Mouse (Mus musculus): ENCODE results near the gene Gm16368.
"Not testable (repeated sequence)": the region's sequence is repeated elsewhere in the genome, so short reads cannot be mapped to it uniquely, and the experiment has no call there.

Gm16368 gene

DNA sequence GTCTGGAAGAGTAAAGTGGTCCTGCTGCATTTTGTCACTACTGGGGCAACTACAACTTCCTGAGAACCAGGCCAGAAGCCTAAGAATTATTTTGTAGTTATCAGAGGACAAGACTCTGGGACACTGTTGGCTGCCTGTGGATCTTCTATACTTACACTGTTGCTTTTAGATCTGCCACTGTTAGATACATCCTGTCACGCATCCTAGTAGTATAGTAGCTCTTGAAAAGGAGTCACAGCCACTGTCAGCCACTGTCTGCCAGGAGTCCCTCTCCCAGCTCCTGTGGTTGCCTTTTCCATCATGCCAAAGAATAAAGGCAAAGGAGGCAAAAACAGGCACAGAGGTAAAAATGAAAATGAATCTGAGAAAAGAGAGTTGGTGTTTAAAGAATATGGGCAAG, at the start of gene Gm16368:
TSS of gene Gm16368 (plus strand) at position 301 of the 400 bp plus-strand sequence.
- DNase-seq (ENCODE audit: low read depth in 1 of 2, low spot score in 2 of 2): not testable (repeated sequence)

DNA sequence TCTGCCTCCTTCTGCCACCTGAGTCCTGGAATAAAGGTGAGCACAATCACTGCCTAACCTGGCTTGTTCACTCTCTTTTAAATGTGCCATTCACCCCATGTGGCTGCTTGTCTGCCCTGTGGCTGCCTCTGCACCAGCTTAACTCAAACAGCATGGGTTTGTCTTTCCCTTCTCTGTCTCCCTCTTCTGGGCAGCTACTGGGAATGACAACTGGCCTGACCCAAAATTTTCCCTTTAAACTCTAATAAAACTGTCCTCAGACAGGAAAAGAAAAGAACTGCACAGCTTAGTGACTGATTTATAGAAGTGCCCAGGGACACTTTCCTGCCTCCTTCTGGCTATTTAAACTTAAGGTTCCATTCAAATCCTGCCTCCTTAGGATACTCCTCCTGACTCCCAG, 44.4 kb upstream of the Gm16368 start:
- DNase-seq (ENCODE audit: low read depth in 1 of 2, low spot score in 2 of 2): not testable (repeated sequence)

DNA sequence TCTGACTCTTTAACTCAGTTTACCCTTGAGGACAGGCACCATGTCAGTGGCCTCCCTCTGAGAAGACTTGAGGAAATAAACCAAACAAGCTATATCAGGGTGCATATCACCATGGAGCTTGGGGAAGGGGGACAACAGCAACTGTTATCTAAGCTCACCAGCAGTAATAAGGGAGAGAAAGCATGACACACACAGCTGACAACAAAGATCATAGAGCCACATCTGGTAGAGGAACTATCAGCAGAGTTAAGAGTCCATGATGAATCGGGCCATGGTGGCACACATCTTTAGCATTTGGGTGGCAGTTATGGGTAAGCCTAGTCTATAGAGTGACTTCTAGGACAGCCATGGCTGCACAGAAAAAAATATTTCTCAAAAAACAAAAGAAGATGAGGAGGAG, 43.8 kb upstream of the Gm16368 start:
- DNase-seq (ENCODE audit: low read depth in 1 of 2, low spot score in 2 of 2): not testable (repeated sequence)

DNA sequence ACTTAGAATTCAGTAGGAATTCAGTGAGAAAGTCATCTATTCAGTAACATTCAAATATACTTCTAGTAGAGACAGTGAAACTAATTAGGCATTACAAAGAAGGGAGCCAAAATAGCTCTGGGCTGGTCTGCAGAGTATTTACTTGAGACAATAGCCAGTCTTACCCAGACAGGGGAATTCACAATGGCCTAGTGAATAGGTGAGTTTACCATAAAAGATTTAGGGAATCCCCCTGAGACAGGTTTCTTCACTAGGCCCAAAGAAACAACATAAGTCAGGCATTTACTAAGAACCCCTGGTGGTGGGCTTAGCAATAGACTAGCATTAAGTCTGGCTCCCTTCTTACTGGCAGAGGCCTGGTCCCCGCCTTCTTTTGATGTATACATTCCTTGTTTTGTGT, 38.3 kb upstream of the Gm16368 start:
- not testable (repeated sequence) for DNase-seq (ENCODE audit: low read depth in 1 of 2, low spot score in 2 of 2)
